Mouse (Mus musculus) CH12.LX (cell line): ENCODE data around the gene Rapgef4.

ENCODE experiments used
- CTCF ChIP-seq, 2 experiments: IDR thresholded peaks in 1 of 2; conservative IDR thresholded peaks in 1 of 2; 2 replicates each; pipeline ENCODE4 v1.5.1; 2011 to 2012; ENCODE audit warnings: low read depth in 2 of 2, low read length in 2 of 2, improper control_type of control experiment in 1 of 2, inconsistent platforms in 1 of 2, mild to moderate bottlenecking in 1 of 2, moderate library complexity in 1 of 2
- NELFE ChIP-seq: IDR thresholded peaks from 2 replicates; pipeline ENCODE4 v1.6.1; 2011; ENCODE audit warnings: low read depth, low read length, improper control_type of control experiment
- POLR2A ChIP-seq: IDR thresholded peaks from 2 replicates; pipeline ENCODE4 v1.6.1; 2011; ENCODE audit warnings: low read depth, mild to moderate bottlenecking, improper control_type of control experiment, low read length
- SIN3A ChIP-seq: IDR thresholded peaks from 2 replicates; pipeline ENCODE4 v1.6.1; 2012; ENCODE audit warnings: low read length, improper control_type of control experiment, inconsistent platforms
- ZNF384 ChIP-seq: IDR thresholded peaks from 2 replicates; pipeline ENCODE4 v1.6.1; 2012; ENCODE audit warnings: low read depth, low read length, improper control_type of control experiment, inconsistent platforms

DNA sequence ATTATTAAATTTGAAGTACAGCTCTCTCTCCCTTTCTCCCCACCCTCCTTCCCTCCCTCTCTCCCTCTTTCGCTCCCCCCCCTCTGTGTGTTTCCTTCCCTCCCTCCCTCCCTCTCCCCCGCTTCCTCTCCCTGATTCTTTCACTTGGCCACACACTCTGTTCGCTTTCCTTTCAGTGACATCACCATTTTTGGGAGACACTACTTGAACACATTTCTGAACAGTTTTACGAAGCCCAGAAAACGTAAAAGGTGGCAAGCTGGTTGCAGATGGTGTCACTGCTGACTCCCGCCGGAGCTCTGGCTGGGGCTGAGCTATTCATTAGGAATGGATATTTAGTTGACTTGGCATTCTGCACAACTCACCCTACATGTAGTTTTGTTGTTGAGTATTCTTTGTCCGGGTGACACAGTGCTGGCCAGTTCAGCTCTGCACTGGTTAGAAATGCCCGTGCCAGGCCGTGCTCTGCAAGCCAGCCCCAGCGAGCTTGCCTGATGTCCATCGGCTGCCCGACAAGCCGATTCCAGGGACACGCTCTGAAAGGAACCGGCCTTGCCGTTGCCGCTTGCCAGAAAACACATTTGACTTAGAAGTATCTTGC, 57.7 kb downstream of the Rapgef4 start:
- no peak for TF ChIP-seq POLR2A
- no peak for TF ChIP-seq NELFE
- no peak for TF ChIP-seq ZNF384
- no peak for TF ChIP-seq SIN3A
- no peak for TF ChIP-seq CTCF (conservative IDR thresholded peaks at IDR 0.05 in 1 of 2, IDR thresholded peaks at IDR 0.05 in 1 of 2; ENCODE audit: low read depth in 2 of 2, low read length in 2 of 2)
